13 mouse cellular contexts compared by ENCODE assay signal in genomic region chr3:93579317-93580038, GRCm38 (mm10). TPM values are rescaled to one million over a fixed set of nuclear protein-coding genes. Genes with fewer than 3 reads are reported as not detected.
A peak's percentile ranks its signal among the peaks of the same experiment; 100 is the strongest.
DNase-seq lines count a peak whose midpoint lies in the region; ATAC-seq and TF ChIP-seq lines count a peak whose summit lies in the region.
"Had no signal": no experiment of that assay in that cellular context is flagged by ENCODE, and none has a peak within 500 bp of the region (broad histone marks: within the 10 kb centered on the region; RNA-seq: fewer than 3 reads in every experiment).

No protein-coding gene starts in this region.

- DNase-seq in 3134 (ENCODE audit: extremely low read depth, insufficient read length, low spot score) (peak; percentile 76), 3T3-L1 (ENCODE audit: low read depth, low spot score) (peak; percentile 87)
- peak; percentile 54 for DNase-seq in intestine, embryonic 14.5 days (ENCODE audit: low spot score)
- DNase-seq in lung, postnatal 0 days (ENCODE audit: low spot score) = peak; percentile 66
- DNase-seq in T-cell, adult 2 months (ENCODE audit: low spot score) = no peak
- DNase-seq in left cerebral cortex, postnatal 4 days = no peak
- no peak for DNase-seq in frontal cortex, postnatal 14 days (ENCODE audit: low spot score in 2 of 2)
- DNase-seq: layer of hippocampus, postnatal 36 days; thymus, adult 2 months had no signal

- H3K9ac ChIP-seq in intestine, embryonic 14.5 days (ENCODE audit: low read length) = no peak overlapping the region
- H3K9ac ChIP-seq in lung, postnatal 0 days (replicated peaks; ENCODE audit: low read depth) = no peak overlapping the region
- H3K9ac ChIP-seq: forebrain, embryonic 13.5 days; hindbrain, embryonic 13.5 days; liver, embryonic 15.5 days; midbrain, embryonic 13.5 days had no signal

- TF ChIP-seq EP300 in lung, postnatal 0 days (IDR thresholded peaks at IDR 0.05) = peak; percentile 50; the same call in 1 of the 2 replicates

- H3K4me3 ChIP-seq in intestine, embryonic 14.5 days (ENCODE audit: low read depth, low read length) = no peak overlapping the region
- no peak overlapping the region for H3K4me3 ChIP-seq in lung, postnatal 0 days (ENCODE audit: low read depth, low read length)
- H3K4me3 ChIP-seq: forebrain, embryonic 13.5 days; hindbrain, embryonic 13.5 days; liver, embryonic 15.5 days; midbrain, embryonic 13.5 days had no signal

- no peak overlapping the region for H3K4me2 ChIP-seq in intestine, embryonic 14.5 days (ENCODE audit: low read length)
- H3K4me2 ChIP-seq in lung, postnatal 0 days (replicated peaks; ENCODE audit: low read depth, low read length) = no peak overlapping the region
- H3K4me2 ChIP-seq: forebrain, embryonic 13.5 days; hindbrain, embryonic 13.5 days; liver, embryonic 15.5 days; midbrain, embryonic 13.5 days had no signal

- intact Hi-C loops in left cerebral cortex, postnatal 4 days (cut with DNase I) = no loop called here

- WGBS in intestine, embryonic 14.5 days = 58% methylated on average over 6 of the region's 6 CpGs
- WGBS in lung, postnatal 0 days = 42% methylated on average over 6 of the region's 6 CpGs

- no peak overlapping the region for H3K27ac ChIP-seq in intestine, embryonic 14.5 days (ENCODE audit: low read depth)
- no peak overlapping the region for H3K27ac ChIP-seq in lung, postnatal 0 days (ENCODE audit: low read length)
- H3K27ac ChIP-seq: forebrain, embryonic 13.5 days; hindbrain, embryonic 13.5 days; liver, embryonic 15.5 days; midbrain, embryonic 13.5 days had no signal

- no peaks in the 10 kb centered on the region for H3K27me3 ChIP-seq in intestine, embryonic 14.5 days (replicated peaks; ENCODE audit: control insufficient read depth, insufficient read depth, low read length)
- no peaks in the 10 kb centered on the region for H3K27me3 ChIP-seq in lung, postnatal 0 days (replicated peaks; ENCODE audit: insufficient read depth, low read length)
- H3K27me3 ChIP-seq: forebrain, embryonic 13.5 days; hindbrain, embryonic 13.5 days; liver, embryonic 15.5 days; midbrain, embryonic 13.5 days had no signal

- no peaks in the 10 kb centered on the region for H3K4me1 ChIP-seq in intestine, embryonic 14.5 days (replicated peaks; ENCODE audit: control insufficient read depth, insufficient read depth, low read length)
- H3K4me1 ChIP-seq in lung, postnatal 0 days (ENCODE audit: insufficient read depth, low read depth, low read length) = no peaks in the 10 kb centered on the region
- H3K4me1 ChIP-seq: forebrain, embryonic 13.5 days; hindbrain, embryonic 13.5 days; liver, embryonic 15.5 days; midbrain, embryonic 13.5 days had no signal

- TF ChIP-seq CTCF in lung, postnatal 0 days (IDR thresholded peaks at IDR 0.05) = no peak

- no peaks in the 10 kb centered on the region for H3K9me3 ChIP-seq in intestine, embryonic 14.5 days (ENCODE audit: control insufficient read depth, low read length)
- no peaks in the 10 kb centered on the region for H3K9me3 ChIP-seq in lung, postnatal 0 days (ENCODE audit: low read length)
- H3K9me3 ChIP-seq: forebrain, embryonic 13.5 days; hindbrain, embryonic 13.5 days; liver, embryonic 15.5 days; midbrain, embryonic 13.5 days had no signal

- ATAC-seq in intestine, embryonic 14.5 days (replicated peaks; ENCODE audit: low FRiP score, low TSS enrichment, low read depth) = peak; percentile 78
- peak; percentile 64 for ATAC-seq in lung, postnatal 0 days
- ATAC-seq: forebrain, embryonic 13.5 days; midbrain, embryonic 13.5 days had no signal

- no peaks in the 10 kb centered on the region for H3K36me3 ChIP-seq in intestine, embryonic 14.5 days (ENCODE audit: control insufficient read depth, insufficient read depth, low read length)
- H3K36me3 ChIP-seq in lung, postnatal 0 days (ENCODE audit: insufficient read depth, low read length) = no peaks in the 10 kb centered on the region
- H3K36me3 ChIP-seq: hindbrain, embryonic 13.5 days; liver, embryonic 15.5 days; midbrain, embryonic 13.5 days had no signal

RNA-seq across cellular contexts. Expression of gene S100a10, which starts 24.6 kb away (rescaled TPM):
- 497 and 519 TPM in 2 replicates for polyA plus RNA-seq in intestine, embryonic 14.5 days (2014; fragmentation: Nextera tagmentation; extraction: Ambion mirVana)
- 395 and 447 TPM in 2 replicates for polyA plus RNA-seq in lung, postnatal 0 days (2015; fragmentation: Nextera tagmentation; extraction: Ambion mirVana)
- 100 to 1,000 TPM in 1 of 2 experiments, 10 to 100 TPM in 1; 94.7 to 100 TPM for total RNA-seq in left cerebral cortex, postnatal 4 days (2021)

RNA-seq across cellular contexts. Expression of gene S100a11, which starts 59.2 kb away (rescaled TPM):
- polyA plus RNA-seq in intestine, embryonic 14.5 days (2014; fragmentation: Nextera tagmentation; extraction: Ambion mirVana) = 946 TPM in 2 replicates
- polyA plus RNA-seq in lung, postnatal 0 days (2015; fragmentation: Nextera tagmentation; extraction: Ambion mirVana) = 2,427 and 2,513 TPM in 2 replicates
- total RNA-seq in left cerebral cortex, postnatal 4 days (2021) = 10 to 100 TPM; 33.3 to 35.2 TPM

Comparison
In these comparisons a context has a peak if more than half of its experiments do, and no peak if none do; other contexts are left out.
1. DNase-seq: peak in 3134 (single experiment), 3T3-L1 (single experiment), intestine, embryonic 14.5 days (single experiment) and lung, postnatal 0 days (single experiment); none in T-cell, adult 2 months (single experiment), left cerebral cortex, postnatal 4 days (single experiment) and frontal cortex, postnatal 14 days (0 of 2).